ENCODE assay signal across 8 mouse cellular contexts in genomic region chr1:183147438-183147841, GRCm38 (mm10).
DNase-seq lines count a peak whose midpoint lies in the region; ATAC-seq lines count a peak whose summit lies in the region.

No protein-coding gene starts in this region.

- WGBS in stomach, embryonic 16.5 days: 9% methylated on average over 5 of the region's 5 CpGs

- peak; percentile 81 for DNase-seq in 416B (ENCODE audit: low read depth)
- peak; percentile 20 for DNase-seq in adrenal gland, adult 8-10 months
- DNase-seq in forelimb bud, embryonic 11.5 days (ENCODE audit: low read depth, low spot score): peak; percentile 93
- peak; percentile 73 for DNase-seq in heart, postnatal 4 days
- peak; percentile 49 to 70 for DNase-seq in kidney, postnatal 25 days
- no peak for DNase-seq in spleen, postnatal 4 days (ENCODE audit: low spot score in 2 of 2)

- H3K9ac ChIP-seq in stomach, embryonic 16.5 days (ENCODE audit: low read length): peak overlapping the region; percentile 43; the same call in 1 of the 2 replicates

- ATAC-seq in stomach, embryonic 16.5 days (ENCODE audit: insufficient read depth, low FRiP score): peak; percentile 94

- H3K4me1 ChIP-seq in megakaryocyte, embryonic 14.5 days: peaks cover 41% of the 10 kb centered on the region
- H3K4me1 ChIP-seq in stomach, embryonic 16.5 days (ENCODE audit: control insufficient read depth, insufficient read depth, low read length): peaks cover 29% of the 10 kb centered on the region

- peak overlapping the region; percentile 47 for H3K4me2 ChIP-seq in stomach, embryonic 16.5 days (ENCODE audit: low read depth, low read length)

- no peaks in the 10 kb centered on the region for H3K36me3 ChIP-seq in megakaryocyte, embryonic 14.5 days (replicated peaks; ENCODE audit: low read length)
- no peaks in the 10 kb centered on the region for H3K36me3 ChIP-seq in stomach, embryonic 16.5 days (ENCODE audit: control insufficient read depth, insufficient read depth, low read length)

- H3K27me3 ChIP-seq in megakaryocyte, embryonic 14.5 days (replicated peaks): no peaks in the 10 kb centered on the region
- no peaks in the 10 kb centered on the region for H3K27me3 ChIP-seq in stomach, embryonic 16.5 days (ENCODE audit: control insufficient read depth, insufficient read depth, low read length)

- H3K9me3 ChIP-seq in megakaryocyte, embryonic 14.5 days: no peaks in the 10 kb centered on the region
- no peaks in the 10 kb centered on the region for H3K9me3 ChIP-seq in stomach, embryonic 16.5 days (replicated peaks; ENCODE audit: control insufficient read depth, low read length)

- H3K27ac ChIP-seq in stomach, embryonic 16.5 days (ENCODE audit: low read length): peak overlapping the region; percentile 49

- peak overlapping the region; percentile 75 for H3K4me3 ChIP-seq in megakaryocyte, embryonic 14.5 days (replicated peaks)
- H3K4me3 ChIP-seq in stomach, embryonic 16.5 days (replicated peaks; ENCODE audit: low read length): peak overlapping the region; percentile 20

Comparison
In these comparisons a context has a peak if more than half of its experiments do, and no peak if none do; other contexts are left out.
1. DNase-seq: peak in 416B (single experiment), adrenal gland, adult 8-10 months (single experiment), forelimb bud, embryonic 11.5 days (single experiment), heart, postnatal 4 days (single experiment) and kidney, postnatal 25 days (2 of 2); none in spleen, postnatal 4 days (0 of 2).